Mouse (Mus musculus): ENCODE data around the gene Rprd1b. TPM values are rescaled to one million over a fixed set of nuclear protein-coding genes. Genes with fewer than 3 reads are reported as not detected.
A peak's percentile ranks its signal among the peaks of the same experiment; 100 is the strongest.

The Rprd1b gene
- 20.8 and 64.5 TPM in 2 replicates for total RNA-seq (2014; rRNA removed)
- 19.0 and 20.5 TPM in 2 replicates for polyA plus RNA-seq (2015; fragmentation: Nextera tagmentation; extraction: Ambion mirVana)

DNA sequence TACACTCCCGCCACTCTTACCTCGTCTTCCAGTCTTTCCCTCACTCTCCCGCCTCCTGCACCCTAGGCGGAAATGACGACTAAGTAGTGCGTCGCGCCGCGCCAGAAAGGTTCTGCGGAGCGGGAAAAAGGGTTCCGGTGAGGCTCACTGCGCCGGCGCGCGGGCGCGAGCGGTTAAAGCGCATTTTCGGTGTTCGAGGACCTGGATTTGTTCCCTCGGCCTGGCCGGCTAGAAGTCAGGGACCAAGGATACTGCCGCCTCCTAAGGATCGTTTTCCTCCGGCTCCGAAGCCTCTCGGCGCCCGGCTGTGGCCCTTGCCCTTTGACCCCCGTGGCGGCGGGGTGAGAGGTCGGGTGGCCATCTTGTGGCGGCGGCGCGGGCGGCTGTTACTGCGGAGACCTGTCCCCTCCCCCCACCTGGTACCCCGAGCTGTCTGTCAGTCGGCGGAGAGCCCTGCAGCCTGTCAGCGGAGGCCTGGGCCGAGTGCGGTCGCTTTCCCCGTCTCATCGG is at the start of gene Rprd1b, which contains the start of gene Tti1:
Gene Rprd1b, plus strand, starts transcription at position 144 of the 510 bp plus-strand sequence.
Gene Tti1, minus strand, starts transcription at position 80 of the 510 bp plus-strand sequence.
- under 1% methylated on average over 44 of the region's 52 CpGs for WGBS
- Histone ChIP-seq H3K9ac (replicated peaks; ENCODE audit: low read length, poor library complexity, severe bottlenecking) (peak within 1 kb of the TSS; percentile 80), H3K27ac (ENCODE audit: low read depth, low read length) (peak within 1 kb of the TSS; percentile 83), H3K36me3 (ENCODE audit: insufficient read depth, low read length) (no peaks in the 10 kb centered on the region), H3K9me3 (ENCODE audit: low read length) (no peaks in the 10 kb centered on the region), H3K4me3 (ENCODE audit: low read depth, low read length) (peak within 1 kb of the TSS; percentile 77), H3K27me3 (ENCODE audit: insufficient read depth, low read length) (no peaks in the 10 kb centered on the region), H3K4me2 (ENCODE audit: low read depth, low read length, poor library complexity, severe bottlenecking) (peak within 1 kb of the TSS; percentile 73), H3K4me1 (ENCODE audit: insufficient read depth, low read length) (peaks cover 13% of the 10 kb centered on the region)
- DNase-seq (ENCODE audit: low spot score) (peak; percentile 97), ATAC-seq (ENCODE audit: low FRiP score) (peak; percentile 94)
- no peak for TF ChIP-seq CTCF (IDR thresholded peaks at IDR 0.05)

DNA sequence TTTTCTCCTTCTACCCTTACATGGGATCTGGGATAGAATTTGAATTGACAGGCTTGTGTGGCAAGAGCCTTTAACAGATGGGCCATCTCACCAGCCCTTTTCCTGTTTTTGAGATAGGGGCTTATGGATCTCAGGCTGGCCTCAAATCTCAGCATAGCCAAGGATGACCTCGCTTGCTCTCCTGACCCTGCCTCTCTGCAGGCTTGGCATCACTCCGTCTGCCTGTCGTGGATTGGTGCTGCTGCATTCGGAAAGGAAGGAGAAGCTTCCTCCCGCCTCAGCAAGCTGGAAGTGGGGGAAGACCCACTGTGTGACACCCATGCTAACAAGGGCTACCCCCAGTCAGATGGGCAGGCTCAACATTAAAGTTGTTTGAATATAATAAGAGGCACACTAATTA is 49.1 kb upstream of the Rprd1b start:
- ATAC-seq (ENCODE audit: low FRiP score) = no peak
- Histone ChIP-seq H3K4me2 (ENCODE audit: low read depth, low read length, poor library complexity, severe bottlenecking) (no peak overlapping the region), H3K4me1 (ENCODE audit: insufficient read depth, low read length) (peaks cover 10% of the 10 kb centered on the region; the same call in 1 of the 2 replicates), H3K27ac (ENCODE audit: low read depth, low read length) (no peak overlapping the region), H3K9ac (replicated peaks; ENCODE audit: low read length, poor library complexity, severe bottlenecking) (no peak overlapping the region), H3K27me3 (ENCODE audit: insufficient read depth, low read length) (no peaks in the 10 kb centered on the region), H3K9me3 (ENCODE audit: low read length) (no peaks in the 10 kb centered on the region), H3K4me3 (ENCODE audit: low read depth, low read length) (no peak overlapping the region), H3K36me3 (ENCODE audit: insufficient read depth, low read length) (no peaks in the 10 kb centered on the region)
- 70% methylated on average over 5 of the region's 5 CpGs for WGBS
- no peak for DNase-seq (ENCODE audit: low spot score)
- no peak for TF ChIP-seq CTCF (IDR thresholded peaks at IDR 0.05)

DNA sequence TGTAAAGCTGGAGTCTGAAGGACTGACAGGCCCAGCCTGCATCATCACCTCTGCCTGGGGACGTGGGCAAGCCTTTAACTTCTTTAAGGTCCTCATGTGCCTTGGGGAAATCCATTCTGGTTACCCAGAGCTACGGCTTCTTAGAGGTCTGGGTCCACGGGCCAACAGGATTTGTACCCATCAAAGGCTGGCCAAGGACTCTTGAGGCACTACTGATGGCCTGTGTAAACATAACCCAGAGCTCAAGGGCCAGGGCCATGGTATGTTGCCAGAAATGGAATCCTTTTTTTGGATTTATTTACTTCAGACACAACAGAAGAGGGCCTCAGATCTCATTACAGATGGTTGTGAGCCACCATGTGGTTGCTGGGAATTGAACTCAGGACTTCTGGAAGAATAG is 45.6 kb upstream of the Rprd1b start:
- no peaks in the 10 kb centered on the region for H3K9me3 ChIP-seq (ENCODE audit: low read length)
- 93% methylated on average over 3 of the region's 3 CpGs for WGBS
- no peak for TF ChIP-seq CTCF (IDR thresholded peaks at IDR 0.05)

DNA sequence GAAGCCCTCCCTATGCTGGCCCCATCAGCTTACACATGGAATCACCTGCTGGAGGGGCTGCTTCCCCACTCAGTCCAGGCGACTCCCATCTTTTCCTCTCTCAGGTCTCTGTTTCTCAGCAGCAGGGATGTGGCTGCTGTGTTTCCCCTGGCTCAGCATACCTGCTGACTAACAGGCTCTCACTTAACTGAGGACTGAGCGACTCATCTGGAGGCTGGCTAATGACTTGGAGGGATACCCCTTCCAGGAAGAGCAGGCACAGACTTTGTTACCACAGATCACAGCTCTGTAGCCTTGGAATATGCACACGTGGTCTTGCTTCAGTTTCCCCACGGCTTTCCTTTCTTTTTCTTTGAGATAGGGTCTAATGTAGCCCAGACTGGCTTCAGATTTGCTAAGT is 45.0 kb upstream of the Rprd1b start:
- WGBS = 91% methylated on average over 4 of the region's 4 CpGs
- H3K4me2 ChIP-seq (ENCODE audit: low read depth, low read length, poor library complexity, severe bottlenecking) = no peak overlapping the region
- peaks cover 10% of the 10 kb centered on the region; the same call in 1 of the 2 replicates for H3K4me1 ChIP-seq (ENCODE audit: insufficient read depth, low read length)

More for the DNA sequence above, 45.6 kb upstream of the Rprd1b start:
- peaks cover 10% of the 10 kb centered on the region; the same call in 1 of the 2 replicates for H3K4me1 ChIP-seq (ENCODE audit: insufficient read depth, low read length)
- H3K36me3 ChIP-seq (ENCODE audit: insufficient read depth, low read length) = no peaks in the 10 kb centered on the region
- no peak for DNase-seq (ENCODE audit: low spot score)
- no peak overlapping the region for H3K27ac ChIP-seq (ENCODE audit: low read depth, low read length)
- H3K4me2 ChIP-seq (ENCODE audit: low read depth, low read length, poor library complexity, severe bottlenecking) = no peak overlapping the region
- no peak overlapping the region for H3K9ac ChIP-seq (replicated peaks; ENCODE audit: low read length, poor library complexity, severe bottlenecking)
- no peak overlapping the region for H3K4me3 ChIP-seq (ENCODE audit: low read depth, low read length)
- H3K27me3 ChIP-seq (ENCODE audit: insufficient read depth, low read length) = no peaks in the 10 kb centered on the region
- ATAC-seq (ENCODE audit: low FRiP score) = no peak

DNA sequence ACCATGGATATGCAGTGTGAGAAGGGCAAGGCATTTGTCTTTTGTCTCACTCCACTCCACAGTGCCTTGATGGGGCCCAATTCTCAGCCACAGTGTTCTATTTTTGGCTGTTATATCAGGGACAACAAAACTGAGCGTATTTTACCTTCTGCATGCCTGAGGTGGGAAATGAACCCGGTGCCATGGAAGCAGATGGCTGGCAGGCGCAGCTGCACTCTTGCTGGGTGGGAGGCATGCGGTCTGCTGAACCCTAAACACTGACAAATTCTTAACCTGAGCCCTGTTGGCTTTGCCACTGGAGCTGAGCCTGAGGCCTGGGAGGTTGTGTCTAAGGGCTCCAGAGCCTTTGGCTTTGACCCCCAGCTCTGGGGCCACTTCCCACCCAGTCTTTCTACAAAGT is 42.7 kb upstream of the Rprd1b start:
- Histone ChIP-seq H3K4me3 (ENCODE audit: low read depth, low read length) (no peak overlapping the region), H3K9ac (replicated peaks; ENCODE audit: low read length, poor library complexity, severe bottlenecking) (no peak overlapping the region), H3K4me2 (ENCODE audit: low read depth, low read length, poor library complexity, severe bottlenecking) (no peak overlapping the region), H3K36me3 (ENCODE audit: insufficient read depth, low read length) (no peaks in the 10 kb centered on the region), H3K9me3 (ENCODE audit: low read length) (no peaks in the 10 kb centered on the region), H3K27ac (ENCODE audit: low read depth, low read length) (peak overlapping the region; percentile 59), H3K4me1 (ENCODE audit: insufficient read depth, low read length) (peaks cover 10% of the 10 kb centered on the region; the same call in 1 of the 2 replicates), H3K27me3 (ENCODE audit: insufficient read depth, low read length) (no peaks in the 10 kb centered on the region)
- no peak for TF ChIP-seq CTCF (IDR thresholded peaks at IDR 0.05)
- DNase-seq (ENCODE audit: low spot score) = no peak
- ATAC-seq (ENCODE audit: low FRiP score) = no peak
- WGBS = 77% methylated on average over 4 of the region's 4 CpGs

More for the DNA sequence above, 45.0 kb upstream of the Rprd1b start:
- Histone ChIP-seq H3K27ac (ENCODE audit: low read depth, low read length) (no peak overlapping the region), H3K4me3 (ENCODE audit: low read depth, low read length) (no peak overlapping the region), H3K9ac (replicated peaks; ENCODE audit: low read length, poor library complexity, severe bottlenecking) (no peak overlapping the region), H3K9me3 (ENCODE audit: low read length) (no peaks in the 10 kb centered on the region), H3K36me3 (ENCODE audit: insufficient read depth, low read length) (no peaks in the 10 kb centered on the region), H3K27me3 (ENCODE audit: insufficient read depth, low read length) (no peaks in the 10 kb centered on the region)
- no peak for TF ChIP-seq CTCF (IDR thresholded peaks at IDR 0.05)
- no peak for ATAC-seq (ENCODE audit: low FRiP score)
- DNase-seq (ENCODE audit: low spot score) = no peak

DNA sequence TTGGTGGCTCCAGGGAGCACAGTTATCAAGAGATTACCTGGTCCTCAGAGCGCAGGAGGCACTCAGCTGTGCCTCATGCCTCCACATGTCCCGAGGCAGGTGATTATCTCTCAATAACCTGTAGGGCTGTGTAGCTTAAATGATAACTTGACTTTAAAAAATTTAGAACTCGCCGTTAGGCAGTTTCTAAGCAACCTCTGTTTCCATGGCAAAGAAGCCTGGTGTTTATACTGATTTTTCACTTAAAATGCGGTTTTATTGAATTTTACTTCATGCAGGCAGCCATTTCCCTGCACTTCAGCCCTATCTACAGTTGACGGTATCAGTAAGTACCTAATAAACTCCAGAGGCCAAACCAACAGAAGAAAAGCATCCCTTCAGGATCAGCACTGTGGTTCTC is 42.1 kb upstream of the Rprd1b start:
- H3K4me1 ChIP-seq (ENCODE audit: insufficient read depth, low read length) = peaks cover 10% of the 10 kb centered on the region; the same call in 1 of the 2 replicates
- H3K9me3 ChIP-seq (ENCODE audit: low read length) = no peaks in the 10 kb centered on the region
- no peak for TF ChIP-seq CTCF (IDR thresholded peaks at IDR 0.05)
- ATAC-seq (ENCODE audit: low FRiP score) (peak; percentile 47; the same call in 1 of the 2 replicates), DNase-seq (ENCODE audit: low spot score) (peak; percentile 27)
- H3K9ac ChIP-seq (replicated peaks; ENCODE audit: low read length, poor library complexity, severe bottlenecking) = no peak overlapping the region; the same call in 1 of the 2 replicates
- H3K4me3 ChIP-seq (ENCODE audit: low read depth, low read length) = no peak overlapping the region
- no peaks in the 10 kb centered on the region for H3K36me3 ChIP-seq (ENCODE audit: insufficient read depth, low read length)
- no peaks in the 10 kb centered on the region for H3K27me3 ChIP-seq (ENCODE audit: insufficient read depth, low read length)
- 33% methylated on average over 6 of the region's 6 CpGs for WGBS
- peak overlapping the region; percentile 84 for H3K27ac ChIP-seq (ENCODE audit: low read depth, low read length)
- H3K4me2 ChIP-seq (ENCODE audit: low read depth, low read length, poor library complexity, severe bottlenecking) = no peak overlapping the region

All from midbrain, postnatal 0 days (tissue).